Mouse (Mus musculus): ENCODE data around the gene Isca2.

DNA sequence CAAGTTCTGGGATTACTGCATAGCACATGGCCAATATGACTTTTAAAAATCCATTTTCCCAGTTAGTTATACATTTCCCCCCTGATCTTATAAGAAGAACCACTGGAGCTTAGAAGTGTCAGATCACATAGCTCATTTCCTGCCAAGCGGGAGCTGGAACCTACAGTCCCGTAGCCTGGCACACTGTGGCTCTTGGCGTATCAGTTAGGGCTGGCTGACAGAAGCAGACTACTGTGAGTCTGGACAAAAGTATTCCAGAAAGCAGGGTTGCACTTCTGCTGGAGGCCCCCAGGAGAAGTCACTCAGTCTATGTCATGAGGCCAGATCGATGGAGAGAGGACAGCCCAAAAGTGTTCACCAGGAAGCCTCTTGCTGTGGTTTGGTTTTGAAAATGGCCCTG is 46.7 kb upstream of the Isca2 start:
- no peak for TF ChIP-seq GATA1 (IDR thresholded peaks at IDR 0.05; ENCODE audit: borderline replicate concordance, low read length)
- no peak for TF ChIP-seq FLI1 (IDR thresholded peaks at IDR 0.05; ENCODE audit: low read length)
